Mouse (Mus musculus): ENCODE measurements around the gene Trafd1.
"Not testable (repeated sequence)": the region's sequence is repeated elsewhere in the genome, so short reads cannot be mapped to it uniquely, and the experiment has no call there.

Gene Trafd1

GRCm38 (mm10) chr5:121384757-121385460, 523 bp downstream of the Trafd1 start:
- DNase-seq (ENCODE audit: low spot score): peak; percentile 83

- DNase-seq (ENCODE audit: low spot score): no peak
Measured at GRCm38 (mm10) chr5:121383857-121384756, 1.3 kb downstream of the Trafd1 start.

- no peak for DNase-seq (ENCODE audit: low spot score)
Measured at GRCm38 (mm10) chr5:121380692-121381091, 4.7 kb downstream of the Trafd1 start.

- peak; percentile 32 for DNase-seq (ENCODE audit: low spot score)
Measured at GRCm38 (mm10) chr5:121378678-121379256, 6.7 kb downstream of the Trafd1 start.

DNA sequence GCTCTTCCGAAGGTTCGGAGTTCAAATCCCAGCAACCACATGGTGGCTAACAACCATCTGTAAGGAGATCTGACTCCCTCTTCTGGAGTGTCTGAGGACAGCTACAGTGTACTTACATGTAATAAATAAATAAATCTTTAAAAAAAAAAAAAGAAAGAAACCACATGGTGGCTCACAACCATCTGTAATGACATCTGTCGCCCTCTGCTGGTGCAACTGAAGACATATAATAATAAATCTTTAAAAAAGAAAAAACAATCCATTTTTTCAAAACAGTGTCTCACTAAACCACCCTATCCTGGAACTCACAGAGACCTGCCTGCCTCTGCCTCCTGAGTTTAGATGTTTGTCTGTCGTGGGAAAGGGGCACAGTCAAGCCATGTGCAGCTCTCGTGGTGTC, 8.5 kb downstream of the Trafd1 start:
- not testable (repeated sequence) for DNase-seq (ENCODE audit: low spot score)

DNA sequence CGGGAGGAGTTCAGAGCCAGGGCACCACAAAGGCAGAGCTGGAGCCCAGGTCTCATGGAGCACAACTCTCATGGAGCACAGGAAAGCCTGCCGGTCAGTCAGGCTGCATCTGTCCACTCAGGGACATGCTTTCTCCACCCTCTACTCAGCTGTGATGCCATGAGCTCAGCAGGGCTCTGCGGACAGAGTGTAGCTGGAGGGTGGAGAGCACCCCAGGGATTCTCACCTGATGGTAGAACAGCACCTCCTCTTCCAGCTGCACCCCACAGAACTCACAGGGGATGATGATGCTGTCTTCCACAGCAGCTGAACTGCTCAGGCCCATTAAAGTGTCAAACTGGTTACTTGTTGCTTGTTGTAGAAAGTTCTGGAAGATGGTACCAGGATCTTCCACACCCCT, 10.6 kb downstream of the Trafd1 start:
- no peak for DNase-seq (ENCODE audit: low spot score)

DNA sequence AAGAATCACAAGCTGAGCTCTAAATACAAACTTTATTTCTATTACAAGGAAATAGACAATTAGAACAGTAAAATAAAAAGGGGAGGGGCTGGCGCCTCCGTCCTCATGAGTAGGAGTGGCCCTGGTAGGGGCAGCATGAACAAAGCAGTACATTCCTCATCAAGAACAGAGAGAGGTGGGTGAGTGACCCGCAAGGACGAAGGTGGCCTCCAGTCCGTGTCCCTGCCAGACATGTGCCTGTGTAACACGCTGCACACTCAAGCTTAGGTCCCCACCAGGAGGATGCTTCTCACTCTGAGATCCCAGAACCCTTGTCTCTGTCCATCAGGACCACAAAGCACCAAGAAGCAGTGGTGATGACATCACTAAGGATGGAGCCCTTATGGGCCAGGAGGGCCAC, 13.7 kb downstream of the Trafd1 start:
- no peak for DNase-seq (ENCODE audit: low spot score)

DNA sequence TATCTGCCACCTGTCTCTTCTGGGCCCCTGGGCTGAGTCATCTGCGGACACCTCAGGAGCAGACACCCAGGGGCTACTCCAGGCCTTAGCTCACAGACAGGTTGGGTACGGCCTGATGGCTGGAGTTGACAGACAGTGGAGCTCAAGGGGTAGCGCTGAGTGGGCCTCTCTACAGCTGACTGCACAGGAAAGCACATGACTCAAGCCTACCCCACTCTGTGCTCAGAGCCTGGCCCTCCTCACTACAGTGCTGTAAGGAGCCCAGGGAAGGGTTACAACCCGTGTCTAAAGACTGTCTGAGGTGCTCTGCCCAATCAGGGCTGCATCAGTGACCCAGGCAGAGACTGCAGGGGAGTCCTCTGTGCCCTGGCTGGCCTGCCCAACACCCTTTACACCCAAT, 18.2 kb downstream of the Trafd1 start:
- DNase-seq (ENCODE audit: low spot score): no peak

DNA sequence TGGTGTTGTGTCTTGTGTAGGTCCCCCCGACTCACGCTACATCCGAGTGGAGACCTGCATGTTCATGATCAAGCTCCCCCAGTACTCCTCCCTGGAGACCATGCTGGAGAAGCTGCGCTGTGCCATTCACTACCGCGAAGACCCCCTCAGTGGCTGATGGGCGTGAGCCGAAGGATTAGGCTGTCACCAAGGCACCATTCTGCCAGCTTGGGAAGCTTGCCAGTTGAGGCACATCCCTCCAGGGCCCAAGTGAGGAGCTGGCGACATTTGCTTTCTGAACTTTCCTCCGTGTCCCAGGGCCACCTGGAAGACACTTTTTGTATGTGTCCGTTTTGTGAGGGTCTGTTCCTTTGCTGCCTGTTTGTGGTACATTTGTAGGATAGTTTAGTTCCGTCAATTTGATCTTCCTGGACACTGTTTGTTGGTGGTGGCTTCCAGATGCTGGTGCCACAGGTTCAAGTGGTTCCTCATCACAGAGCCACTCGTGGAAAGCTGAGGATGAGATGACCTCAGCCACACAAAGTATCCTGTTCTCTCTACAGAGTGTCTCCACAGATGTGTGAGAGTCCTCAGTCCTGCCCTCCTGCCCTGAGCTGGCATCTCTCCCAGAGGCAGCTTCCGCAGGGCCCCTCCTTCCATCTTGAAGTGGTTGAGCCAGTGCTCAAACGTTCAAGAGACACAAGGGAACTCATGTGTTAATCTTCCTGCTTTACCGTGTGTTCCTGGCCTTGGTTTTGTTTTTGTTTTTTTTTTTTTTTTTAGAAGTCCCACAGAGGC, 18.8 kb downstream of the Trafd1 start:
- no peak for DNase-seq (ENCODE audit: low spot score)

DNA sequence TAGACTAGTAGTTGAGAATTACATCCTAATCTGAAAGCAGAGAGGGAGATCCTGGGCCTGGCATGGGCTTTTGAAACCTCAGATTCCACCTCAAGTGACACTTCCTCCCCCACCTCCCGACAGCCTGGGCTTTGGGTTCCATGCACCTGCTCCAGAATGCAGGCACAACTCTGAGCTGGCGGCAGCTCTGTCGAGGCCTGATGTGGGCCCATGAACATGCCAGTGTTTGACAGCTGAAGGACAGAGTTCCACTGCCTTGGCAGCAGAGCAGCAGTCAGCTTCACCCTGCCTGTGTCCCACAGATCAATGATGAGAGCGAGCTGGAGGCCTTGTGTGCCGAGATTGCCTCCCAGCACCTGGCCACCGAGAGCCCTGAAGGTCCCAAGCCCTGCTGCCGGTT, 22.0 kb downstream of the Trafd1 start:
- no peak for DNase-seq (ENCODE audit: low spot score)

- DNase-seq (ENCODE audit: low spot score): no peak
Measured at GRCm38 (mm10) chr5:121361696-121362095, 23.7 kb downstream of the Trafd1 start.

GRCm38 (mm10) chr5:121359229-121359628, 26.2 kb downstream of the Trafd1 start:
- peak; percentile 76 for DNase-seq (ENCODE audit: low spot score)

- DNase-seq (ENCODE audit: low spot score): no peak
Measured at GRCm38 (mm10) chr5:121343997-121344396, 41.4 kb downstream of the Trafd1 start.

- DNase-seq (ENCODE audit: low spot score): no peak
Measured at GRCm38 (mm10) chr5:121342490-121342889, 42.9 kb downstream of the Trafd1 start.

GRCm38 (mm10) chr5:121340965-121341473, 44.4 kb downstream of the Trafd1 start:
- DNase-seq (ENCODE audit: low spot score): peak; percentile 28

DNA sequence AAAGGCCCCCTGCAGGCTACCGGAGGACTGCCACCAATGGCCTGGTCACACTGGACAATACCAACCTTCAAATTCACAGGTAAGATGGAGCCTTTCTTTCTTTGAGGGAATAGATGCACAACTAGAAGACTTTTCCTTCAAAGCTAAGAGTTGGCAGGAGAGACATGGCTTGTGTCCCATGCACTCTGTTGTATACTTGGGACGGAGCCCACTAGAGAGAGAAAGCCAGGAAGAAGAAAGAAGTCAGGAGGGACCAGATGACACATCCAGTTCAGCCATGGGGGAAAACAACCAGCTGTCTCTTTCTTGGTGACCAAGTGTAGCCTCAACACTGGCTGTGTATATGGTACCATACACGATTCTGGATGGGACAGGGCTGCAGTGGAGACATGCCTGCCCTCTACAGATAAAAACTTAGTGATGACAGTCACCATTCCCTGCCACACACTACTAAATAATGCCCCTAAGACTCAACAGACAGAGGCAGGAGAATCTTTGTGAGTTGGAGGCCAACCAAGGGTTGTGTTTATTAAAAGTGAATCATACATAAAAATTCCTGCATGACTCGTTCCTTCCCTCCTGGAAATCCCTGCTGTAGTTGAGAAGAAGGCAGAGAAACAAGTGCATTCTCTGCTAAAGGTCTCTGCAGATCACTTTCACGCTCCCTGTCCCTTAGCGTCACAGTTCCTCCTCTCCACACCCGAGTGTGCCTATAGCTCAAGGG, 45.8 kb downstream of the Trafd1 start:
- no peak for DNase-seq (ENCODE audit: low spot score)

DNA sequence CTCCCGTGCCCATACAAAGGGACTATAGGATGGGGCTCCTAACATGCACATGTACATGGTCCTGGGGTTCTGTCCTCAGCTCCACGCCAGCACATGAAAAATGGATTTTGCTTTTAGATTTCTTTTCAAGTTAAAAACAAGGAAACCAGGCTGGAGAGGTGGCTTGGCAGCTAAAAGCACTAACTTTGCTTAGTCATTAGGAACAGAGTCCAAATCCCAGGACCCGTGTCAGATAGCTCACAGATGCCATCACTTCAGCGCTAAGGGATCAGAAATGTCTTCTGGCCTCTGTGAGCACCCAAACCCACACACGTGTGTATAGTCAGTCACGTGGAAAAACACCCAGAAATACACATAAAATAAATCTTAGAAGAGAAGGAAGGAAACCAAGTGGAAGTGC, 48.7 kb downstream of the Trafd1 start:
- no peak for DNase-seq (ENCODE audit: low spot score)

DNA sequence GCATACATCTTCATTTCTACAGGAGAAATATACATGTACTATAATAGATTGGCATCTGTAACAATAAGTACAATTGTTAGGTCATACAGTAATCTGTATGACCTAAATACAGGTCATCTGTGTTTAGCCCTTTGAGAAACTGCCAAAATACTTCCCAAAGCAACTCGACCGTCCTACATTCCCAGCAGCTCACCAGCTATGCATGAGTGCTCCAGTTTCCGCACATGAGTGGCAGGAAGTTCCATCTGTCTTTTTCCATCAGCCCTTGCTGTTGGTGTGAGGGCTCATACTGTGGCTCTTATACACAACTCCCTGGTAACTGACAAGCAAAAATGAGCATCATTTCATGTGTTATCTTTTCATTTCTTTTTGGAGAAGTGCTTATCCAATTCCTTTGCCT, 49.4 kb downstream of the Trafd1 start:
- DNase-seq (ENCODE audit: low spot score): no peak

- no peak for DNase-seq (ENCODE audit: low spot score)
Measured at GRCm38 (mm10) chr5:121335426-121335825, 50.0 kb downstream of the Trafd1 start.

GRCm38 (mm10) chr5:121334454-121334853, 51.0 kb downstream of the Trafd1 start:
- DNase-seq (ENCODE audit: low spot score): no peak

- peak; percentile 57 for DNase-seq (ENCODE audit: low spot score)
Measured at GRCm38 (mm10) chr5:121333976-121334375, 51.5 kb downstream of the Trafd1 start.
